Mouse (Mus musculus): ENCODE measurements around the gene St14. TPM values are rescaled to one million over a fixed set of nuclear protein-coding genes. Genes with fewer than 3 reads are reported as not detected.
A peak's percentile ranks its signal among the peaks of the same experiment; 100 is the strongest.

St14 gene
- polyA plus RNA-seq, 1 experiment from 2014 or later = 31.7 TPM

DNA sequence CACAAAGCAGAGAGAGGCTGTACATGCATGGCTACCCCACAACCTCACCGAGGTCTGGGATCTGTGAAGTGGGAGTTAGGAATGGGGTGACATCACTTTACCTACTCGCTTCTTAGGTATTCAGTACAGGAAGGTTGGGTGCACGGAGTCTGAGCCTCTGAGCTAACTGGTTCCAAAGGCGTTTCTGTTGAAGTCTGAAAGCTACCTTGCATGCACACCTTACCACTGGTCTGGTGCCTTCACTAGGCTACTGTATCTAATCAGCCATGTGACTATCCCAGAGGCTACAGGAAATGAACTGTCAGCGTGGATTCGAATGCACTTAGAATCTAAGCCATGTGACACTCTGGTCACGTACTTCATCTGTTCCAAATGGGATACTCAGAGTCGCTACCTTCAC lies 24.9 kb upstream of the St14 start:
- Histone ChIP-seq H3K9ac (no peak overlapping the region), H3K4me3 (replicated peaks) (no peak overlapping the region), H3K27ac (replicated peaks) (no peak overlapping the region), H3K9me3 (replicated peaks) (no peaks in the 10 kb centered on the region), H3K4me1 (no peaks in the 10 kb centered on the region), H3K4me2 (replicated peaks) (no peak overlapping the region), H3K27me3 (no peaks in the 10 kb centered on the region), H3K36me3 (peaks cover 91% of the 10 kb centered on the region)
- ATAC-seq (ENCODE audit: insufficient number of reproducible peaks, low FRiP score, low TSS enrichment, low read depth) = no peak
- 75% methylated on average over 8 of the region's 8 CpGs for WGBS

DNA sequence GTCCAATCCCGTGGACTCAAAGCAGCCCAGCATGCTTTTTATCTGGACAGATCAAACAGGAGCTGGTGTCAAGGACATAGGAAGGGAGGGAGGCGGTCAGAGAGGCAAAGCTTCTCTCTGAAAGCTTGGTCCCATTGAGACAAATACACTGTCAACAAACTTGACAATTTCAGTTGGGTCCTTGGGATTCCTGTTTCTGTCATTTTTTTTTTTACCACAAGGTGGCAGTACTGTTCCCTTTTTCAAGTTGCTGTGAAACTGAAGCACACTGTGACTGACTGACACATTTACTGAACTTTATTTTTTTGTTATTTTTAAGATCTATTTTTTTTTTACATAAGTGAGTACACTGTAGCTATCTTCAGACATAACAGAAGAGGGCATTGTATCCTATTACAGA lies 19.4 kb upstream of the St14 start:
- H3K4me3 ChIP-seq (replicated peaks) = no peak overlapping the region
- 80% methylated on average over 2 of the region's 2 CpGs for WGBS
- H3K27me3 ChIP-seq = no peaks in the 10 kb centered on the region
- no peak overlapping the region for H3K4me2 ChIP-seq (replicated peaks)
- no peaks in the 10 kb centered on the region for H3K4me1 ChIP-seq
- no peak overlapping the region for H3K27ac ChIP-seq (replicated peaks)
- peaks cover 75% of the 10 kb centered on the region for H3K36me3 ChIP-seq
- ATAC-seq (ENCODE audit: insufficient number of reproducible peaks, low FRiP score, low TSS enrichment, low read depth) = no peak
- no peaks in the 10 kb centered on the region for H3K9me3 ChIP-seq (replicated peaks)
- H3K9ac ChIP-seq = no peak overlapping the region

DNA sequence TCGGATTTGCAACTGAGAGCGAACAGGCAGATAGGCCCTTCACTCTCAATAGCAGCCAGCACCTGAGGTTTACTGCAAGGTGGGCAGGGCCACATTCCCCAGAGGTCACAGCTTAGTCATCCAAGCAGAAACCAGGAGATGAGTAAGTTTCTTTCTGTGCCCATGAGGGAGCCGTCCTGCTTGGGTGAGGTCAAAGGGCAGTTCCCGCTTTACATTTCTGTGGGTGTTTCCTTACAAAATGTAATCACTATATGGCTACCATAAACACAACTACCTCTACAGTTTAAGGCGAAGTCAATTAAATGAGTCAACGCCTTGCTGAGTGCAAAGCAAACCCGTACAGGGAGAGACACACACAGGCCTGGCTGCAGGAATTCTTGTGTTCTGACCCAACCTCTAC lies 16.5 kb upstream of the St14 start:
- 81% methylated on average over 7 of the region's 7 CpGs for whole genome bisulfite sequencing
- Histone ChIP-seq H3K36me3 (peaks cover 53% of the 10 kb centered on the region), H3K9me3 (replicated peaks) (no peaks in the 10 kb centered on the region), H3K4me2 (replicated peaks) (no peak overlapping the region), H3K4me1 (no peaks in the 10 kb centered on the region), H3K9ac (no peak overlapping the region), H3K27me3 (no peaks in the 10 kb centered on the region), H3K27ac (replicated peaks) (no peak overlapping the region), H3K4me3 (replicated peaks) (no peak overlapping the region)
- ATAC-seq (ENCODE audit: insufficient number of reproducible peaks, low FRiP score, low TSS enrichment, low read depth) = no peak

DNA sequence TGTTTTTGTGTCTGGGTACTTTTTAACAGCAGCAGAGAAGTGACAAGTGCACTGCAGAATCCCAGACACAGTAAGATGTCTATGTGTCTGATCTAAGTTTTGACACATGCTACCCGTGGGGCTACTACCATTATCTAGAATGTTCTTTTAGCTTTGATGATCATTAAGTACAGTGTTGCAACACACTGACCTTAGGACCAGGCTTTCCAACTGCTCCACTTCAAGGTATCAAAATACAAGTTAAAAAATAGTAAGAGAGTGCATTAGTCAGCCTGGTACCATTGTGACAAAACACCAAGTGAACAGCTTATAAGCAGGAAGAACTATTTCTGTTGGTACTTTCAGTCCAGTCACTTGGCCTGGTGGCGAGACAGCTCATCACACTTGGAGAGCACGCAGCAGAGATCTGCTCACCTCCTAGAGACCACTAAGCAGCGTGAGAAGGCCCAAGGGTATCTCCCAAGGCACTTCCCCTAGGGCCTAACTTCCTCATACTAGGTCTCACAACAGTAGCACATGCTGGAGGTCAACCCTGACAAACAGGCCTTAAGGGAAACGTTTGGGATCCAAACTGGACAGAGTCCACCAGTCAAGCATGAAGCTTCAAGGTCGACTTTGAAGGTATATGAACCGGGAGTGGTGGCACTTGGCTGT lies 13.7 kb upstream of the St14 start:
- H3K9ac ChIP-seq = no peak overlapping the region
- no peaks in the 10 kb centered on the region for H3K4me1 ChIP-seq
- peaks cover 33% of the 10 kb centered on the region for H3K36me3 ChIP-seq
- no peaks in the 10 kb centered on the region for H3K27me3 ChIP-seq
- no peak overlapping the region for H3K27ac ChIP-seq (replicated peaks)
- ATAC-seq (ENCODE audit: insufficient number of reproducible peaks, low FRiP score, low TSS enrichment, low read depth) = no peak
- H3K4me3 ChIP-seq (replicated peaks) = no peak overlapping the region
- H3K4me2 ChIP-seq (replicated peaks) = no peak overlapping the region
- WGBS = 75% methylated on average over 7 of the region's 7 CpGs
- H3K9me3 ChIP-seq (replicated peaks) = no peaks in the 10 kb centered on the region

DNA sequence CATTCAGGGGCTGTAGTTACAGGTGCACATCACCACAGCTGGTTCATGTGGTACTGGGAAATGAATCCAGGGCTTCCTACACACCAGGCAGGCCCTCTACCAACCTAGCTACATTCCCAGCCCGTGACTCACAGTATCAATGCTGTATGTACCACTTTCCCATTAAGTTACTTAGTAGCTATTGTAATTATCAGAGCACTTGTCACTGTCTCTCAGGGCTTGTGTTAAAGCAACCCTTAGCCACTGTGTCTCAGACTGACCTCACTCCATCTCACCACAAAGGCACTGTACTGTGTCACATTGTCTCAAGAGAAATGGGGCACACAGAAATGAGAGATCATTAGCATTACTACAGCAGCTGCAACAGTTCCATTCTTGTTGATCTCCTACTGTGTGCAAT lies 11.3 kb upstream of the St14 start:
- Histone ChIP-seq H3K27ac (replicated peaks) (no peak overlapping the region), H3K9ac (no peak overlapping the region), H3K4me3 (replicated peaks) (no peak overlapping the region), H3K27me3 (no peaks in the 10 kb centered on the region), H3K36me3 (peaks cover 9% of the 10 kb centered on the region; the same call in 1 of the 2 replicates), H3K9me3 (replicated peaks) (no peaks in the 10 kb centered on the region), H3K4me1 (no peaks in the 10 kb centered on the region), H3K4me2 (replicated peaks) (no peak overlapping the region)
- 70% methylated on average over 1 of the region's 1 CpGs for WGBS
- ATAC-seq (ENCODE audit: insufficient number of reproducible peaks, low FRiP score, low TSS enrichment, low read depth) = no peak

DNA sequence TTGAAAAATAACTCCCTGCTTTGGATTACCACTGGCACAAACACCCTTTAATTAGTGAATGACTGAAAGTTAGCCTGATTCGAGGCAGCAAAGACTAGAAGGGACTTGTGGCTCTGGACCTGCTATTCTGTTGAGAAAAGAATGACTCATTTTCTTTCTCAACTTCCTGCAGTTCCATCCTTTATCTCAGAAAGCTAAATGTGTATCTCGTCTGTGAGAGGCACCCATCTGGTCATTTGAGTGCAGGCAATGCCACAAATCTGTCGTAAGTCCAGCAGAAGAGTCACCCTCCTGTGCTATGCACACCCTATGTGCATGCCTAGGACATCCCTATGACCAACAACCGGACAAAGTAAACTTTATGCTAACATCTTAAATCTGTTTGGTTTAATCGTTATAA lies 1.5 kb upstream of the St14 start:
- H3K27me3 ChIP-seq = peaks cover 48% of the 10 kb centered on the region
- H3K9ac ChIP-seq = no peak overlapping the region
- H3K4me2 ChIP-seq (replicated peaks) = no peak overlapping the region
- no peak overlapping the region for H3K27ac ChIP-seq (replicated peaks)
- no peak overlapping the region for H3K4me3 ChIP-seq (replicated peaks)
- WGBS = 74% methylated on average over 5 of the region's 5 CpGs
- peaks cover 21% of the 10 kb centered on the region for H3K4me1 ChIP-seq
- no peaks in the 10 kb centered on the region for H3K9me3 ChIP-seq (replicated peaks)
- ATAC-seq (ENCODE audit: insufficient number of reproducible peaks, low FRiP score, low TSS enrichment, low read depth) = no peak
- no peaks in the 10 kb centered on the region for H3K36me3 ChIP-seq

DNA sequence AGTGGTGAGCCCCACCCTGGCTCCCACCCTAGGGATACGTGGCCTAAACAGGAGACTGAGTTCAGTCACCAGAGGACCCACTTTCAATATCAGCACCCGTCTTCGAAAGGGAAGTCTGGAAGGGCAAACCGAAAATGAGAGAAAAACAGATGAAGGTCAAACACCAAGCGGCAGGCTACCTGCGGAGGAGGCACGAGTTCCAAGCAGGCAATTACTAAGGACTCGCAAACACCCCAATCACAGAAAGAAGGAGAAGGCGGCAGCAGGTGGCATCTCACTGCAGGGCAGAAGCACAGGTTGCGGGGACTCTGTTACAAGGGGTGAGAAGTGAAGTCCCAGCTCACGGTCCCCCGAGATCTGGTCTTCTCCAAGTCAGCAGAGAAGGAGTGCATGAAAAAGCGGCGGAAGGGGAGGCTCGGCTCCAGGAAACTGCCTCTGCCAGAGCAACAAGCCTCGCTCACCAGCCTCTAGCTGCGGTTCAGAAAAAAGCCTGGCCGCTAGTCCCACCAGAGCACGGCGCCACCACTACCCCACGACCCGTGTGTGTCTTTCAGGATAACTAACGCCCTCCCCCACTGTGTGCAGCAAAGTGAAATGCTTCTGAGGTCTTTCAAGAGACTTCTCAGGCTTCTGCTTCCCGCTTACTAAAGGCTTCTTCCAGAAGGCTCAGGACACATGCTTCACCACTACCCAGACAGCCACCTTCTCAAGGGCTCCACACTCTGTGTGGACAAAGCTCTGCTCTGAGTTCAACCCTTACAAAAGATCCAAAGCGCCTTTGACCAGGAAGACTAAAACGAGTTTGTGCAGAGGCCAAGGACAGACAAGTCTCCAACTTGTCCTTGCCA lies 1.1 kb downstream of the St14 start:
- no peak for ATAC-seq (ENCODE audit: insufficient number of reproducible peaks, low FRiP score, low TSS enrichment, low read depth)
- Histone ChIP-seq H3K36me3 (no peaks in the 10 kb centered on the region), H3K4me1 (peaks cover 21% of the 10 kb centered on the region), H3K27ac (replicated peaks) (no peak overlapping the region), H3K27me3 (peaks cover 48% of the 10 kb centered on the region), H3K4me2 (replicated peaks) (peak overlapping the region; percentile 82), H3K4me3 (replicated peaks) (peak overlapping the region; percentile 51), H3K9me3 (replicated peaks) (no peaks in the 10 kb centered on the region), H3K9ac (peak overlapping the region; percentile 58)
- WGBS = 9% methylated on average over 26 of the region's 26 CpGs

DNA sequence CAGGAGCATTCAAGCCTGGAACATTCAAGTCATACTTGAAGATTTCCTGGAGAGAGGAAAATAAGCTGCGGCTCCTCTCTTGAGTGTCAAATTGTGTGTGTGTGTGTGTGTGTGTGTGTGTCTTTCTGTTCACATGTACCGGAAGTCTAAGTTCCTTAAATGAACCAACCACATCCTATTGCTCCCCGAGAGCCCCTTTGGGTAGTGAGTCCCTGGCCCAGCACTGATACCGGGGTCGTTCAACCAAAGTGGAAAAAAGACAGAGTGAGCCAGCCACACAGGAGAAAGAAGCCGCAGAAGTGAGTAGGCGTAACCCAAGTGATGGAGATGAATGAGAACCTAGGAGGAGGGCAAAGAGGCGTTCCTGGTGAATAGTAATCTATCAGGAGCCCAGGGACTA lies 1.7 kb downstream of the St14 start:
- Histone ChIP-seq H3K9ac (no peak overlapping the region), H3K4me2 (replicated peaks) (peak overlapping the region; percentile 82), H3K36me3 (no peaks in the 10 kb centered on the region), H3K27me3 (peaks cover 48% of the 10 kb centered on the region), H3K4me1 (peaks cover 21% of the 10 kb centered on the region), H3K4me3 (replicated peaks) (peak overlapping the region; percentile 51), H3K27ac (replicated peaks) (no peak overlapping the region), H3K9me3 (replicated peaks) (no peaks in the 10 kb centered on the region)
- 61% methylated on average over 8 of the region's 8 CpGs for WGBS
- ATAC-seq (ENCODE audit: insufficient number of reproducible peaks, low FRiP score, low TSS enrichment, low read depth) = no peak

DNA sequence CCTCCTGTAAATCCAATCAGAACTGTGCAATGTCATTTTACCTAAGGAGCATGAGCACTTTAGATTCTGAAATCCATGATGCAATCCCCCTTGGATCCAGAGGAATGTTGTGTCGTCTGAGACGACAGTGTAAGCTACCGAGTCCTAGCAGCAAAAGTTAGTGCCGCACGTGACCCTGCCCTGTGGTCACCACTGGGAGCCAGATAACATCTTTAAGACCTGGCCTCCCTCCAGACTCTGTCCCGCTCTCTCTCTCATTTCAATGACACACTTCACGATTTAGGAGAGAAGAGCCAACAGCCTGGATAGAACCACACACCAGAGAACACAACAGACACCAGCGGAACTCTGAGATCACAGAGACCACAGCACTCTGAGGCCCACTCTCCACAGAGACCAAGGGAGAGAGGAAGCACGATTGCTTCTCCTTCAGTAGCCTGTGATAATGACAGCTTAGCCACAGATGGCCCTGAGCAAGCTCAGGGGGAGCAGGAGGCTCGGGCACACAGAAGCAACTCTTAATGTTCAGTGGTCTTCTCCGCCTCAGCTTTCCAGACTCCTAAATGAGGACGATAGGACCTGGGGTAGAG lies 3.7 kb downstream of the St14 start:
- no peak for ATAC-seq (ENCODE audit: insufficient number of reproducible peaks, low FRiP score, low TSS enrichment, low read depth)
- H3K27me3 ChIP-seq = peaks cover 35% of the 10 kb centered on the region

DNA sequence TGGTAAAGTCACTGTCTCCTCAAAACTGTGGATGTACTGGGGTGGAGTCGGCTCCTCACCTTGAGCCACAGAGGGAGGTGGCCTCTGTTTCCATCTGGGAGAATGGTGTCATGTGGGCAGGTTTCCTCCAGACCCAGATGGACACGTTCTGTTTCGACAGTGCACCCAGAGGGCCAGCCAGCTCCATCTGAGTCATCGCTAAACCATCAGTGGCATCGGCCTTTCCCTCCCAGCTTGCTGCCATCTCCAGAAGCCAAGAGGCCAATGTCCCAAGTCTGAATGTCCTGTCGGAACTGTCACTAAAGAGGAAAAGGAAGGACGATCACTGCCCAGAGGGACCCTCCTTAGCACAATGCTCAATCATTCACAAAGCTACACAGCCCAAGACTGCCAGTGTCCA lies 5.6 kb downstream of the St14 start:
- no peaks in the 10 kb centered on the region for H3K9me3 ChIP-seq (replicated peaks)
- WGBS = 84% methylated on average over 7 of the region's 7 CpGs

More for the DNA sequence above, 3.7 kb downstream of the St14 start:
- Histone ChIP-seq H3K9me3 (replicated peaks) (no peaks in the 10 kb centered on the region), H3K36me3 (no peaks in the 10 kb centered on the region), H3K4me2 (replicated peaks) (no peak overlapping the region), H3K4me1 (peaks cover 21% of the 10 kb centered on the region), H3K27ac (replicated peaks) (no peak overlapping the region), H3K4me3 (replicated peaks) (no peak overlapping the region), H3K9ac (no peak overlapping the region)
- WGBS = 70% methylated on average over 12 of the region's 12 CpGs

DNA sequence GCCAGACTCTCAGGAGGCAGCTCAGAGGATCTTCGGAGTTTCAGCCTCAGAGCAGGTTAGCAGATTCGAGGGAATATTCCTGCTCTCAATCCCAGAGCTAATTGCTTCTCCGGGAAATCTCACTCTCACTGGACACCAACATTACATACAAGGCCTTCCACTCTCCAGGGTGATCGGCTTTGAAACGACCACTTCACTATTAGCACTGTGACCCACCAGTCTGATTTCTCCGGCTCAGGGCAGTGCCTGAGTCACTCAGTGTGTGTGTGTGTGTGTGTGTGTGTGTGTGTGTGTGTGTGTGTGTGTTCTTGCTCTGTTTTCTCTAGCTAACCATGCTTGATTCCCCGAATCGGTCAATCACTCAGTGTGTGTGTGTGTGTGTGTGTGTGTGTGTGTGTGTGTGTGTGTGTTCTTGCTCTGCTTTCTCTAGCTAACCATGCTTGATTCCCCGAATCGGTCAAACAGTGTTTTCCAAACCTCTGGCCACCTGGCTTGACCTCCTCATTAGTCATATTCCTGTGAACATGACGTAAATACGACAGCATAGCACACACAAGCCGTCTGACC lies 9.1 kb downstream of the St14 start:
- H3K27ac ChIP-seq (replicated peaks) = no peak overlapping the region
- no peak overlapping the region for H3K9ac ChIP-seq
- no peaks in the 10 kb centered on the region for H3K9me3 ChIP-seq (replicated peaks)
- 65% methylated on average over 13 of the region's 13 CpGs for WGBS
- no peak for ATAC-seq (ENCODE audit: insufficient number of reproducible peaks, low FRiP score, low TSS enrichment, low read depth)
- no peak overlapping the region for H3K4me3 ChIP-seq (replicated peaks)
- no peaks in the 10 kb centered on the region for H3K36me3 ChIP-seq
- H3K4me2 ChIP-seq (replicated peaks) = no peak overlapping the region
- H3K27me3 ChIP-seq = no peaks in the 10 kb centered on the region
- H3K4me1 ChIP-seq = peaks cover 14% of the 10 kb centered on the region

More for the DNA sequence above, 5.6 kb downstream of the St14 start:
- Histone ChIP-seq H3K27me3 (peaks cover 17% of the 10 kb centered on the region), H3K9ac (no peak overlapping the region), H3K36me3 (no peaks in the 10 kb centered on the region), H3K4me3 (replicated peaks) (no peak overlapping the region), H3K4me2 (replicated peaks) (no peak overlapping the region), H3K4me1 (peaks cover 12% of the 10 kb centered on the region), H3K27ac (replicated peaks) (no peak overlapping the region)
- no peak for ATAC-seq (ENCODE audit: insufficient number of reproducible peaks, low FRiP score, low TSS enrichment, low read depth)

Data from embryonic facial prominence, embryonic 15.5 days (tissue).